Mouse (Mus musculus) liver, adult 2 months (tissue): ENCODE measurements around the gene Mecom.
A peak's percentile ranks its signal among the peaks of the same experiment; 100 is the strongest.

ENCODE experiments used
- CTCF ChIP-seq: fragments of 200-500 bp; IDR thresholded peaks from 2 replicates; pipeline ENCODE4 v1.5.1; 2011; ENCODE audit warnings: low read depth, low read length, control low read depth
- POLR2A ChIP-seq: fragments of 200-500 bp; IDR thresholded peaks from 2 replicates; pipeline ENCODE4 v1.6.1; 2011; ENCODE audit warnings: low read length, control low read depth; ENCODE audit not compliant: insufficient read depth; ENCODE audit errors: extremely low read depth

- TF ChIP-seq CTCF (peak; percentile 87), POLR2A (no peak)
Measured at GRCm38 (mm10) chr3:30014962-30015660, 532.7 kb downstream of the Mecom start.
